Comparison of ENCODE assay signal across 8 mouse cellular contexts in the genomic region with DNA sequence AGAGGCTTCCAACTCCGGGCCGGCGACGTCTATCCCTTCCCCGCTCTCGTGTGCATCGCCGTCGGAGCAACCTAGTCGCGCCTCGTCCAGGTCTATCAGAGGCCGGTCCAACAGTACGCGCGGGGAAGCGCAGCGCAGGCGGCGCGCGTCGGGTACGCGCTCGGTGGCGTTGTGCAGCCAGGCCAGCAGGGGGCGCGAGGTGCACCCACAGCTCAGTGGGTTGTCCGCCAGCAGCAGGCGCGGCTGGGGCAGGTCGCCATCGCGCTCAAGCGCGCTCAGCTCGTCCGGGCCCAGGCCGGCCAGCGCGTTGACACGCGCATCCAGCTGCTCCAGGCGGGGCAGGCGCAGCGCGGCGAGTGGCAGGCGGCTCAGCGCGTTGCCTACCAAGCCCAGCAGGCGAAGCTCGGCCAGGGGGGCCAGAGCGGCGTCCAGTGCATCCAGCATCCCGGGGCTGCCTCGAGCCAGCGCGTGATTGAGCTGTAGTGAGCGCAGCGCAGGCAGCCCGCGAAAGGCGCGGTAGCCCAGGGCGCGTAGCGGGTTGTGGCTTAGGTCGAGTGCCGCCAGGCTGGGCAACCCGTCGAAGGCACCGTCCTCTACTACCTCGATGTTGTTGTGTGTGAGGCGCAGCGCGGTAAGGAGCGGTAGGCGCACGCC. TPM values are rescaled to one million over a fixed set of nuclear protein-coding genes. Genes with fewer than 3 reads are reported as not detected.
DNase-seq lines count a peak whose midpoint lies in the region; ATAC-seq and TF ChIP-seq lines count a peak whose summit lies in the region.

No protein-coding gene starts in this region.

- no peaks in the 10 kb centered on the region for H3K36me3 ChIP-seq in G1E (replicated peaks)
- no peaks in the 10 kb centered on the region for H3K36me3 ChIP-seq in hindbrain, embryonic 11.5 days (ENCODE audit: control insufficient read depth, insufficient read depth, low read length)
- H3K36me3 ChIP-seq in lung, embryonic 14.5 days (ENCODE audit: insufficient read depth): no peaks in the 10 kb centered on the region

- TF ChIP-seq CTCF in G1E (IDR thresholded peaks at IDR 0.05; ENCODE audit: low read depth, low read length): no peak
- TF ChIP-seq CTCF in lung, embryonic 14.5 days (IDR thresholded peaks at IDR 0.05; ENCODE audit: low read depth): peak; percentile 75

- no peak for DNase-seq in G1E (ENCODE audit: low spot score)
- DNase-seq in cerebellum, postnatal 14 days: peak; percentile 87 to 90
- DNase-seq in frontal cortex, postnatal 10 days (ENCODE audit: low spot score in 2 of 2): peak; percentile 74 to 85
- peak; percentile 88 for DNase-seq in hindbrain, embryonic 11.5 days (ENCODE audit: low spot score)
- DNase-seq in layer of hippocampus, adult 9-10 months (ENCODE audit: low spot score): peak; percentile 73
- peak; percentile 93 for DNase-seq in lung, embryonic 14.5 days
- peak; percentile 94 for DNase-seq in testis, postnatal 10 days (ENCODE audit: low spot score)

- H3K4me1 ChIP-seq in G1E (ENCODE audit: insufficient read depth, low read depth, low read length): peaks cover 5% of the 10 kb centered on the region
- peaks cover 8% of the 10 kb centered on the region for H3K4me1 ChIP-seq in hindbrain, embryonic 11.5 days (replicated peaks; ENCODE audit: control insufficient read depth, insufficient read depth, low read length)
- 0 out of 2 replicates have a peak, but pooled peaks cover 7% of the 10 kb centered on the region for H3K4me1 ChIP-seq in lung, embryonic 14.5 days (ENCODE audit: insufficient read depth)

- peak overlapping the region; percentile 92 for H3K4me2 ChIP-seq in hindbrain, embryonic 11.5 days (replicated peaks; ENCODE audit: low read depth, low read length)
- peak overlapping the region; percentile 96 for H3K4me2 ChIP-seq in lung, embryonic 14.5 days

- peak overlapping the region; percentile 47 for H3K4me3 ChIP-seq in G1E (ENCODE audit: low read depth, low read length)
- H3K4me3 ChIP-seq in hindbrain, embryonic 11.5 days (ENCODE audit: low read depth, low read length): peak overlapping the region; percentile 44
- H3K4me3 ChIP-seq in lung, embryonic 14.5 days (ENCODE audit: low read depth, low read length): peak overlapping the region; percentile 49

- under 1% methylated on average over 81 of the region's 81 CpGs for WGBS in hindbrain, embryonic 11.5 days
- WGBS in lung, embryonic 14.5 days: under 1% methylated on average over 81 of the region's 81 CpGs

- peaks cover 14% of the 10 kb centered on the region for H3K9me3 ChIP-seq in G1E (replicated peaks)
- no peaks in the 10 kb centered on the region for H3K9me3 ChIP-seq in hindbrain, embryonic 11.5 days (ENCODE audit: control insufficient read depth, low read length)
- no peaks in the 10 kb centered on the region for H3K9me3 ChIP-seq in lung, embryonic 14.5 days (ENCODE audit: low read depth, low read length)

- ATAC-seq in G1E (ENCODE audit: extremely low read depth, insufficient number of reproducible peaks, low FRiP score, poor library complexity, severe bottlenecking): no peak
- peak; percentile 90 for ATAC-seq in hindbrain, embryonic 11.5 days (ENCODE audit: low FRiP score)
- peak; percentile 89 for ATAC-seq in lung, embryonic 14.5 days (ENCODE audit: insufficient read depth)
- ATAC-seq in neutrophil, adult 5-6 weeks (ENCODE audit: extremely low read depth, insufficient number of reproducible peaks, low FRiP score, poor library complexity, severe bottlenecking): peak; percentile 44; the same call in 1 of the 2 replicates

- no peak overlapping the region for H3K27ac ChIP-seq in hindbrain, embryonic 11.5 days (ENCODE audit: low read depth, low read length)
- no peak overlapping the region for H3K27ac ChIP-seq in lung, embryonic 14.5 days (ENCODE audit: low read depth)

- peaks cover 45% of the 10 kb centered on the region for H3K27me3 ChIP-seq in G1E (ENCODE audit: insufficient read depth, low read length)
- H3K27me3 ChIP-seq in hindbrain, embryonic 11.5 days (ENCODE audit: control insufficient read depth, insufficient read depth, low read length): peaks cover 48% of the 10 kb centered on the region
- peaks cover 63% of the 10 kb centered on the region for H3K27me3 ChIP-seq in lung, embryonic 14.5 days (ENCODE audit: insufficient read depth, low read length)

- H3K9ac ChIP-seq in hindbrain, embryonic 11.5 days (ENCODE audit: low read depth, low read length): peak overlapping the region; percentile 52
- H3K9ac ChIP-seq in lung, embryonic 14.5 days: 0 out of 2 replicates have a peak overlapping the region, but pooled peaks have one; percentile 34

RNA-seq across cellular contexts. Expression of a gene that starts 1.1 kb away (rescaled TPM):
- total RNA-seq in G1E (2014; fragmentation: Nextera tagmentation) (not detected in 2 replicates), G1E (2017) (0.05 and 0.17 TPM in 2 replicates)
- polyA plus RNA-seq in G1E (2012): not detected in 2 replicates
- 0.63 and 0.73 TPM in 2 replicates for polyA plus RNA-seq in hindbrain, embryonic 11.5 days (2014; fragmentation: Nextera tagmentation; extraction: Ambion mirVana)
- polyA plus RNA-seq in lung, embryonic 14.5 days (2014; fragmentation: Nextera tagmentation; extraction: Ambion mirVana): 1.2 TPM in 2 replicates
- total RNA-seq in neutrophil, adult 5-6 weeks (2017): not detected in 2 replicates
